Mouse (Mus musculus) heart, embryonic 13.5 days (tissue): ENCODE results near the gene Snd1. TPM values are rescaled to one million over a fixed set of nuclear protein-coding genes. Genes with fewer than 3 reads are reported as not detected.

ENCODE experiments used
- ATAC-seq: fragments of 200-750 bp; cut with Nextera tagmentation; 2 replicates; pipeline ENCODE4 v1.8.0; 2017; ENCODE audit warnings: moderate TSS enrichment; ENCODE audit not compliant: insufficient number of reproducible peaks, low FRiP score, low TSS enrichment; ENCODE audit errors: extremely low read depth
- H3K27ac ChIP-seq: fragments of 300-500 bp; sonication (generic); replicated peaks from 2 replicates; pipeline ENCODE4 v1.5.1; 2015; ENCODE audit warnings: moderate library complexity, mild to moderate bottlenecking, inconsistent platforms
- H3K27me3 ChIP-seq: fragments of 300-500 bp; sonication (generic); replicated peaks from 2 replicates; pipeline ENCODE4 v1.6.1; 2015; ENCODE audit warnings: mild to moderate bottlenecking, inconsistent platforms
- H3K36me3 ChIP-seq: fragments of 300-500 bp; sonication (generic); 2 replicates; pipeline ENCODE4 v1.6.1; 2015; ENCODE audit warnings: mild to moderate bottlenecking, inconsistent platforms
- H3K4me1 ChIP-seq: fragments of 300-500 bp; sonication (generic); 2 replicates; pipeline ENCODE4 v1.6.1; 2015; ENCODE audit warnings: inconsistent platforms
- H3K4me2 ChIP-seq: fragments of 300-500 bp; sonication (generic); 2 replicates; pipeline ENCODE4 v1.6.1; 2015; ENCODE audit warnings: inconsistent platforms, mild to moderate bottlenecking, moderate library complexity
- H3K4me3 ChIP-seq: fragments of 300-500 bp; sonication (generic); 2 replicates; pipeline ENCODE4 v1.5.1; 2015; ENCODE audit warnings: moderate library complexity, mild to moderate bottlenecking, inconsistent platforms
- H3K9ac ChIP-seq: fragments of 300-500 bp; sonication (generic); 2 replicates; pipeline ENCODE4 v1.6.1; 2015; ENCODE audit warnings: inconsistent platforms, mild to moderate bottlenecking, moderate library complexity
- H3K9me3 ChIP-seq: fragments of 300-500 bp; sonication (generic); 2 replicates; pipeline ENCODE4 v1.6.1; 2016; ENCODE audit warnings: inconsistent platforms
- WGBS: fragments of 180-500 bp; shearing (Covaris S2); methylation state at CpG from one replicate; pipeline ENCODE4 v1.1.7; 2015; ENCODE audit warnings: mixed read lengths; 5-methylcytosine and 5-hydroxymethylcytosine counted together
- polyA plus RNA-seq: library from polyadenylated mRNA; unstranded; fragments of >200 nt; fragmentation: Nextera tagmentation; extraction: Ambion mirVana; gene quantifications from 2 replicates; pipeline ENCODE4 v1.2.1, GENCODE M21; 2015

Gene Snd1
- polyA plus RNA-seq, 1 experiment from 2014 or later = 78.5 TPM

GRCm38 (mm10) chr6:28642909-28643308 is 168.0 kb downstream of the Snd1 start:
- Histone ChIP-seq H3K4me3 (no peak overlapping the region), H3K27me3 (no peaks in the 10 kb centered on the region), H3K4me2 (no peak overlapping the region), H3K9me3 (no peaks in the 10 kb centered on the region), H3K27ac (no peak overlapping the region), H3K36me3 (0 out of 2 replicates have a peak, but pooled peaks cover 3% of the 10 kb centered on the region), H3K9ac (no peak overlapping the region), H3K4me1 (peaks cover 8% of the 10 kb centered on the region; the same call in 1 of the 2 replicates)
- 49% methylated on average over 2 of the region's 2 CpGs for WGBS
- no peak for ATAC-seq

- no peaks in the 10 kb centered on the region for H3K27me3 ChIP-seq
- H3K27ac ChIP-seq = no peak overlapping the region
- H3K4me1 ChIP-seq = peaks cover 4% of the 10 kb centered on the region; the same call in 1 of the 2 replicates
- H3K4me3 ChIP-seq = no peak overlapping the region
- no peaks in the 10 kb centered on the region for H3K9me3 ChIP-seq
- no peak overlapping the region for H3K9ac ChIP-seq
- no peak overlapping the region for H3K4me2 ChIP-seq
- no peak for ATAC-seq
- 0 out of 2 replicates have a peak, but pooled peaks cover 3% of the 10 kb centered on the region for H3K36me3 ChIP-seq
Observed at GRCm38 (mm10) chr6:28645231-28645630, 170.3 kb downstream of the Snd1 start.

- Histone ChIP-seq H3K4me2 (no peak overlapping the region), H3K9me3 (no peaks in the 10 kb centered on the region), H3K9ac (no peak overlapping the region), H3K27ac (no peak overlapping the region), H3K4me3 (no peak overlapping the region), H3K27me3 (no peaks in the 10 kb centered on the region), H3K4me1 (peaks cover 7% of the 10 kb centered on the region), H3K36me3 (peaks cover 12% of the 10 kb centered on the region)
- 85% methylated on average over 5 of the region's 5 CpGs for WGBS
- no peak for ATAC-seq
Observed at GRCm38 (mm10) chr6:28656511-28656910, 181.6 kb downstream of the Snd1 start.

- no peak overlapping the region for H3K27ac ChIP-seq
- H3K4me1 ChIP-seq = peaks cover 7% of the 10 kb centered on the region
- ATAC-seq = no peak
- no peak overlapping the region for H3K4me2 ChIP-seq
- H3K4me3 ChIP-seq = no peak overlapping the region
- peaks cover 5% of the 10 kb centered on the region; the same call in 1 of the 2 replicates for H3K36me3 ChIP-seq
- 87% methylated on average over 3 of the region's 3 CpGs for WGBS
- H3K27me3 ChIP-seq = no peaks in the 10 kb centered on the region
- no peaks in the 10 kb centered on the region for H3K9me3 ChIP-seq
- H3K9ac ChIP-seq = no peak overlapping the region
Observed at GRCm38 (mm10) chr6:28663004-28663403, 188.1 kb downstream of the Snd1 start.

DNA sequence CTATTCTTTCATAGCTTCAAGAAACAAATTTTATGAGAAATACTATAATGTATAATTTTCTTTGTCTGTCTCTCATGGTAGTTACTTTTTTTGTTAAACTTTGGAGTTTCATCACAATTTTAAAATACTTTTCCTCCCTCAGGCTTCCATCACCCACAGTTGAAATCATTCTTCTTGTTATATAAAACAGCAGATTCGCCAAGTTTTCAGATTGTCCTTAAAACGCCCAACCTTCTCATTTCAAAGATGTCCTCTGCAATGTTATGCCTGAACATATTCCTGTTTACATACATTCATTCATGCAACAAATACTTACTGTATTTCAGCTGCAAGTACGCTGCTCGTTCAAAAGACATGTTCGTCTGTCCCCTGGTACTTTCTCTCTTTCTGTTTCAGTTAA is 188.7 kb downstream of the Snd1 start:
- Histone ChIP-seq H3K9me3 (no peaks in the 10 kb centered on the region), H3K9ac (no peak overlapping the region), H3K36me3 (peaks cover 8% of the 10 kb centered on the region), H3K4me1 (peaks cover 7% of the 10 kb centered on the region), H3K4me3 (no peak overlapping the region), H3K27me3 (no peaks in the 10 kb centered on the region), H3K4me2 (no peak overlapping the region), H3K27ac (no peak overlapping the region)
- ATAC-seq = no peak
- WGBS = 86% methylated on average over 5 of the region's 5 CpGs

- no peak for ATAC-seq
- Histone ChIP-seq H3K4me2 (no peak overlapping the region), H3K4me3 (no peak overlapping the region), H3K9me3 (no peaks in the 10 kb centered on the region), H3K27me3 (no peaks in the 10 kb centered on the region), H3K4me1 (no peaks in the 10 kb centered on the region), H3K27ac (no peak overlapping the region), H3K36me3 (peaks cover 18% of the 10 kb centered on the region), H3K9ac (no peak overlapping the region)
- 89% methylated on average over 3 of the region's 3 CpGs for WGBS
Observed at GRCm38 (mm10) chr6:28664716-28665115, 189.8 kb downstream of the Snd1 start.

DNA sequence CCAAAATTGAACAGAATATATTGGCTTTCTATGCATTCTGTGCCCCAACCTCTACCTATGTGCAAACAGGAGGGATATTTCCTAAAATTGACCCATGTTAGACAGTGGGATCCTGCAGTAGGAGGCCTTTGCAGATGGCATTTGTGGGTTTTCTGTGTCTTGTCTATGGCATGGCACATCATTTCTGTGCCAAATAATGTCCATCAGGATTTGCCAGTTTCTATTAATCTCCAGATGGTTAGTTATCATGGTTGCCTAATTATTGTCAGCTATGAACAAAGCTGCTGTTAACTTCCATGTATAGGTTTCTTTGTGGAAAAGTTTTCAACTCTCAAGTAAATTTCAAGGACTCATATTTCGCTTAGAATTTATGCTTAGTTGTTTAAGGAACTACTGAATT is 192.6 kb downstream of the Snd1 start:
- Histone ChIP-seq H3K27me3 (no peaks in the 10 kb centered on the region), H3K27ac (no peak overlapping the region), H3K4me1 (no peaks in the 10 kb centered on the region), H3K9me3 (no peaks in the 10 kb centered on the region), H3K36me3 (peaks cover 16% of the 10 kb centered on the region), H3K4me3 (no peak overlapping the region), H3K4me2 (no peak overlapping the region), H3K9ac (no peak overlapping the region)
- ATAC-seq = no peak
- WGBS = 88% methylated on average over 1 of the region's 1 CpGs

DNA sequence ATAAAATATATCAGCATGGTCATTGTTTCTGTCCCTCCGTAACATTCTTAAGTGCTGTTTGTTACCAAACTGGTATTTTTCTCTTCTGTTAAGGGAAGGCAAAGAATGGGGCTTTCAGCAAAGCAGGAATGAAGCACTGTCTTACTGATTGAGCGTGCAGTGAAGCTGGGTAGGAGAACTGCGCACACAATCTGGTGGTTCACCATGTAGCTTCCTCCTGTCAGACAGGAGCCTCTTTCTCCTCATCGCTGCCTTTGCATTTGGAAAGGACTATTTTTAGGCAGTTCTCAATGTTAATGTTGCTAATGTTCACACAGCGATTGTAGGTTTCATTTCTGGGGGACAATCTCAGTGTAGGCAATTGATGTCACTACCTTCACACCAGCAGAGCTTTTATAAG is 194.3 kb downstream of the Snd1 start:
- Histone ChIP-seq H3K9ac (no peak overlapping the region), H3K4me2 (no peak overlapping the region), H3K36me3 (peaks cover 16% of the 10 kb centered on the region), H3K4me3 (no peak overlapping the region), H3K9me3 (no peaks in the 10 kb centered on the region), H3K27me3 (no peaks in the 10 kb centered on the region), H3K27ac (no peak overlapping the region), H3K4me1 (no peaks in the 10 kb centered on the region)
- ATAC-seq = no peak
- WGBS = 91% methylated on average over 5 of the region's 5 CpGs

GRCm38 (mm10) chr6:28672388-28672787 is 197.4 kb downstream of the Snd1 start:
- Histone ChIP-seq H3K27me3 (no peaks in the 10 kb centered on the region), H3K4me1 (no peaks in the 10 kb centered on the region), H3K9ac (no peak overlapping the region), H3K27ac (no peak overlapping the region), H3K36me3 (peaks cover 16% of the 10 kb centered on the region), H3K9me3 (no peaks in the 10 kb centered on the region), H3K4me2 (no peak overlapping the region), H3K4me3 (no peak overlapping the region)
- ATAC-seq = no peak
- WGBS = 87% methylated on average over 1 of the region's 1 CpGs

- Histone ChIP-seq H3K36me3 (peaks cover 4% of the 10 kb centered on the region; the same call in 1 of the 2 replicates), H3K4me3 (no peak overlapping the region), H3K4me2 (no peak overlapping the region), H3K9me3 (no peaks in the 10 kb centered on the region), H3K9ac (no peak overlapping the region), H3K27ac (no peak overlapping the region), H3K4me1 (peaks cover 9% of the 10 kb centered on the region), H3K27me3 (no peaks in the 10 kb centered on the region)
- ATAC-seq = no peak
- WGBS = 77% methylated on average over 1 of the region's 1 CpGs
Observed at GRCm38 (mm10) chr6:28674686-28675085, 199.7 kb downstream of the Snd1 start.

- H3K9ac ChIP-seq = no peak overlapping the region
- H3K4me3 ChIP-seq = no peak overlapping the region
- no peaks in the 10 kb centered on the region for H3K9me3 ChIP-seq
- no peak overlapping the region for H3K27ac ChIP-seq
- no peaks in the 10 kb centered on the region for H3K36me3 ChIP-seq
- H3K27me3 ChIP-seq = no peaks in the 10 kb centered on the region
- no peak for ATAC-seq
- H3K4me2 ChIP-seq = no peak overlapping the region
- 26% methylated on average over 1 of the region's 1 CpGs for WGBS
- peaks cover 43% of the 10 kb centered on the region for H3K4me1 ChIP-seq
Observed at GRCm38 (mm10) chr6:28678896-28679295, 204.0 kb downstream of the Snd1 start.

DNA sequence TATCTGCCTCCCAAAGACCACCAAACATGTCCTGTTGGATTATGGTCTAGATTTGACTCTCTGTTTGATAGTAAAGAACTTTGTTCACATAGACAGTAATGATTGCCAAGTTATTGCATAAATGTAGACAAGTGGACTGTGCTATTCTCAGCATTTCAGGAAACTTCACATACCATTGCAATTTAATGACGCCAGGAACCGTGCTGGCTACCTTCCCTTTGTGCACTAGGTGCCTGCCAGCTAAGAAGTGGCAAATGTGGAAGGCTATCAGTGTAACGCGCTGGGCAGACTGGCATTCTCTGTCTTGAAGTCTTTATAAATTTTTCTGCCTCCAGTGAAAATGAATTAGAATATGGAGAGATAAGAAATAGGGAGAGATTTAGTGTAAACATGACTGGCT is 205.6 kb downstream of the Snd1 start:
- Histone ChIP-seq H3K27ac (no peak overlapping the region), H3K36me3 (no peaks in the 10 kb centered on the region), H3K4me1 (peaks cover 43% of the 10 kb centered on the region), H3K9ac (no peak overlapping the region), H3K27me3 (no peaks in the 10 kb centered on the region), H3K4me3 (no peak overlapping the region), H3K9me3 (no peaks in the 10 kb centered on the region), H3K4me2 (no peak overlapping the region)
- ATAC-seq = no peak
- 62% methylated on average over 4 of the region's 4 CpGs for WGBS
